Mouse (Mus musculus): Measurements from ENCODE around the gene Bmx. TPM values are rescaled to one million over a fixed set of nuclear protein-coding genes. Genes with fewer than 3 reads are reported as not detected.
A peak's percentile ranks its signal among the peaks of the same experiment; 100 is the strongest.

The Bmx gene
- polyA plus RNA-seq (2016; fragmentation: Nextera tagmentation; extraction: Ambion mirVana) = 0.24 and 0.58 TPM in 2 replicates

DNA sequence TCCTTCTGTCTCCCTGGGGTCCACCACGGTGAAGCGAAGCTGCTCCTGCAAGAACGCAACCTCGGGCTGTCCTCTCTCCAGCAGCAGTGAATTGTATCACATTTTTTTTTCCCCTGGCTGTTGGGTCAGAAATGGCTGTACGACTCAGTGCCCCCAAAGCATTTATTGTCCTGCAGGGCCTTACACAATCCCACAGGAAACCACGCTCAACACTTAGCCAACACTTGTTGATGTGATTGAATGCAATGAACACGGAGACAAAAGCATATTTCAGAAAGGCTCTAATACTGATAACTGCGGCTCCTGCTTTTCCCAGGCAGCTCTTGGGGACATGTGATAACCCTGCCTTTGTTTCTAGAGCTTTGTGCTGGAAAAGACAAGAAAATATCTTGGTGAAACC is at the start of gene Bmx:
Gene Bmx (minus strand): TSS at position 137 of the 400 bp plus-strand sequence.
- Histone ChIP-seq H3K27ac (0 out of 2 replicates have a peak within 1 kb of the TSS, but pooled peaks have one; percentile 29), H3K9me3 (no peaks in the 10 kb centered on the region), H3K4me1 (replicated peaks) (no peaks in the 10 kb centered on the region), H3K36me3 (no peaks in the 10 kb centered on the region), H3K4me2 (peak within 1 kb of the TSS; percentile 19; the same call in 1 of the 2 replicates), H3K9ac (replicated peaks) (no peak within 1 kb of the TSS), H3K4me3 (replicated peaks) (no peak within 1 kb of the TSS), H3K27me3 (peaks cover 50% of the 10 kb centered on the region)
- WGBS = 59% methylated on average over 8 of the region's 8 CpGs
- no peak for ATAC-seq (ENCODE audit: insufficient number of reproducible peaks, insufficient read depth, low FRiP score, low TSS enrichment, low read depth)

- Histone ChIP-seq H3K27ac (no peak overlapping the region), H3K9ac (replicated peaks) (no peak overlapping the region), H3K27me3 (peaks cover 2% of the 10 kb centered on the region; the same call in 1 of the 2 replicates), H3K36me3 (no peaks in the 10 kb centered on the region), H3K4me1 (replicated peaks) (no peaks in the 10 kb centered on the region), H3K4me2 (no peak overlapping the region), H3K9me3 (no peaks in the 10 kb centered on the region), H3K4me3 (replicated peaks) (no peak overlapping the region)
- 73% methylated on average over 2 of the region's 2 CpGs for WGBS
- no peak for ATAC-seq (ENCODE audit: insufficient number of reproducible peaks, insufficient read depth, low FRiP score, low TSS enrichment, low read depth)
These were observed 48.3 kb upstream of the Bmx start for GRCm38 (mm10) chrX:164306250-164306649.

- H3K4me2 ChIP-seq = no peak overlapping the region
- no peak overlapping the region for H3K4me3 ChIP-seq (replicated peaks)
- no peaks in the 10 kb centered on the region for H3K4me1 ChIP-seq (replicated peaks)
- H3K27me3 ChIP-seq = peaks cover 11% of the 10 kb centered on the region
- ATAC-seq (ENCODE audit: insufficient number of reproducible peaks, insufficient read depth, low FRiP score, low TSS enrichment, low read depth) = no peak
- no peak overlapping the region for H3K9ac ChIP-seq (replicated peaks)
- no peak overlapping the region for H3K27ac ChIP-seq
- no peaks in the 10 kb centered on the region for H3K36me3 ChIP-seq
- H3K9me3 ChIP-seq = no peaks in the 10 kb centered on the region
- 25% methylated on average over 5 of the region's 5 CpGs for WGBS
These were observed 33.2 kb upstream of the Bmx start for GRCm38 (mm10) chrX:164291147-164291546.

DNA sequence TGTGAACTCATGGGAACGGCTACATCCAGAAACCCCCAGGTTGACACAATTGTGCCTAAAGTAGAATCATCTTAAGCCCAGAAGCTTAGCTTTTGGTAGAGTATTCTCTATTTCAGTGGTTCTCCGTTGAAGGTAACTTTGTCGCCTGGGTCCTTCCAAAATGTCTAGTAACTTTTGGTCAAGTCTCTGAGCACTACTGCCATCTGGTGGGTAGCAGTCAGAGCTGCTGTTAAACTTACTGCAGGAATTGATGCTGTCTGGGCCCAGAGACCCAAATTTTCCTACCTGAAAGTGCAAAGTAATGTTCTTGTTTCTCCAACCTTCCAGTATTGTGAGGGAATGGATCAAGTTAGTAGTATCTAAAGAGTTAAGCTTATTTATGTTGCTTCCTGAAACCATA is 29.1 kb upstream of the Bmx start:
- no peak overlapping the region for H3K4me2 ChIP-seq
- peaks cover 3% of the 10 kb centered on the region; the same call in 1 of the 2 replicates for H3K27me3 ChIP-seq
- H3K36me3 ChIP-seq = no peaks in the 10 kb centered on the region
- no peaks in the 10 kb centered on the region for H3K9me3 ChIP-seq
- no peaks in the 10 kb centered on the region for H3K4me1 ChIP-seq (replicated peaks)
- H3K27ac ChIP-seq = no peak overlapping the region
- WGBS = 69% methylated on average over 3 of the region's 3 CpGs
- H3K9ac ChIP-seq (replicated peaks) = no peak overlapping the region
- no peak overlapping the region for H3K4me3 ChIP-seq (replicated peaks)
- ATAC-seq (ENCODE audit: insufficient number of reproducible peaks, insufficient read depth, low FRiP score, low TSS enrichment, low read depth) = no peak

DNA sequence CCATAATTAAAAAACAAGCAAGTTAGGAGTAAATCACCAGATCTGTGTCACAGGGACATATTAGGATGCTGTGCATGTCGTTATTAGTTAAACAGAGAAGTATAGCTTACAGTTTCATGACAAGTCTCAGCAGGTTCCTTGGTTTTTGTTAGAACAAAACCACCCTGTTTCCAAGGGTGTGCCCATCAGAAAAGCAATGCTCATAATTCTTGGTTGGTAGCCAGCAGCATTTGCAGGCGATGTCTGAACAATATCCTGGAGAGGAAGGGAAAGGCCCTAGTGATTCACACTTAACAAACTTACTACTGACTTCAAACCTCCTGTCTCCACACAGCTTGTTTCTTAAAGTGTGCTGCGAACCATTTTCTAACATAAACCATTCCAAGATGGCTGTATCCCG is 25.8 kb upstream of the Bmx start:
- Histone ChIP-seq H3K4me1 (replicated peaks) (no peaks in the 10 kb centered on the region), H3K4me3 (replicated peaks) (no peak overlapping the region), H3K9ac (replicated peaks) (no peak overlapping the region), H3K27me3 (peaks cover 11% of the 10 kb centered on the region; the same call in 1 of the 2 replicates), H3K4me2 (no peak overlapping the region), H3K36me3 (no peaks in the 10 kb centered on the region), H3K27ac (no peak overlapping the region), H3K9me3 (no peaks in the 10 kb centered on the region)
- ATAC-seq (ENCODE audit: insufficient number of reproducible peaks, insufficient read depth, low FRiP score, low TSS enrichment, low read depth) = no peak
- 88% methylated on average over 4 of the region's 4 CpGs for WGBS

DNA sequence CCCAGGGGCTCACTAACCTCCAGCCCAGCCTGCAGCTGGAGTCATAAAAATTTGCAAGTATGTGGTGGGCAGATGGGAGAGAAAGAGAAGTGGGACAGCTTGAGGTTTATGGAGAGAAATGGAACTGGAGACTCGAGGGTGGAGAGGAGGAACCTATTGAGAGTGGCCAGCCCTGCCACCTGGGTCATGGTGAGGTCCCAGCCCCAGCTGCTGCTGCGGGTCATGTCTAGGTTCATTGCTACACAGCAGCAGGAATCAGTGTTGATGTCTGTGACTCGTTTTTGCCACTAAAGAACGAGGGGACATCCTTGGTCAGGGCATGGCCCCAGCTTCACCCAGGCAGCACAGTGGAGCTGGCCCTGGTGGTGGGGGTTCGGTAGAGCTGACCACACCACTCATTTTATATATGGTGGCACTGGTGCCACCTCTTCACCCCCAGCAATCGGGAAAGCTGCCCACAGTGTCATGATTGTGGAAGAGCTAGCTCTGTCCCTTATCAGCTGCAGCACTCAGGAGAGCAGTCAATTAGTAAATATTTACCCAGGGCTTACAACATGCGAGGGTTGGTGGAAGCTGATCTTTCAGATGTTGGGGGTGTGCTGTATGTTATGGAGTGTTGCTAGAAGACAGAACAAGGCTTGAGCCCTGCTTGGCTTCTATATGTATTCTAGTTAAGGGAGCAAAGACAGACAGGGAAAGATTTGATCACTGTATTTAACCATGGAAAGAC is 23.1 kb upstream of the Bmx start:
- Histone ChIP-seq H3K36me3 (no peaks in the 10 kb centered on the region), H3K27me3 (peaks cover 11% of the 10 kb centered on the region; the same call in 1 of the 2 replicates), H3K4me3 (replicated peaks) (no peak overlapping the region), H3K4me1 (replicated peaks) (no peaks in the 10 kb centered on the region), H3K9ac (replicated peaks) (no peak overlapping the region), H3K4me2 (no peak overlapping the region), H3K9me3 (no peaks in the 10 kb centered on the region), H3K27ac (no peak overlapping the region)
- WGBS = 69% methylated on average over 7 of the region's 7 CpGs
- ATAC-seq (ENCODE audit: insufficient number of reproducible peaks, insufficient read depth, low FRiP score, low TSS enrichment, low read depth) = no peak

GRCm38 (mm10) chrX:164275536-164275935 is 17.5 kb upstream of the Bmx start:
- no peaks in the 10 kb centered on the region for H3K36me3 ChIP-seq
- peaks cover 12% of the 10 kb centered on the region for H3K27me3 ChIP-seq
- ATAC-seq (ENCODE audit: insufficient number of reproducible peaks, insufficient read depth, low FRiP score, low TSS enrichment, low read depth) = no peak
- no peak overlapping the region for H3K27ac ChIP-seq
- no peak overlapping the region for H3K9ac ChIP-seq (replicated peaks)
- no peak overlapping the region for H3K4me3 ChIP-seq (replicated peaks)
- WGBS = 50% methylated on average over 3 of the region's 3 CpGs
- no peaks in the 10 kb centered on the region for H3K4me1 ChIP-seq (replicated peaks)
- H3K4me2 ChIP-seq = no peak overlapping the region
- H3K9me3 ChIP-seq = no peaks in the 10 kb centered on the region

GRCm38 (mm10) chrX:164270603-164271002 is 12.6 kb upstream of the Bmx start:
- H3K9ac ChIP-seq (replicated peaks) = no peak overlapping the region
- no peak for ATAC-seq (ENCODE audit: insufficient number of reproducible peaks, insufficient read depth, low FRiP score, low TSS enrichment, low read depth)
- H3K27ac ChIP-seq = no peak overlapping the region
- H3K9me3 ChIP-seq = no peaks in the 10 kb centered on the region
- H3K4me3 ChIP-seq (replicated peaks) = no peak overlapping the region
- peaks cover 34% of the 10 kb centered on the region for H3K27me3 ChIP-seq
- WGBS = 92% methylated on average over 3 of the region's 3 CpGs
- H3K4me2 ChIP-seq = no peak overlapping the region
- no peaks in the 10 kb centered on the region for H3K36me3 ChIP-seq
- H3K4me1 ChIP-seq (replicated peaks) = no peaks in the 10 kb centered on the region

- ATAC-seq (ENCODE audit: insufficient number of reproducible peaks, insufficient read depth, low FRiP score, low TSS enrichment, low read depth) = peak; percentile 59; the same call in 1 of the 2 replicates
- peak within 1 kb of the TSS; percentile 56 for H3K4me2 ChIP-seq
- H3K9ac ChIP-seq (replicated peaks) = 0 out of 2 replicates have a peak within 1 kb of the TSS, but pooled peaks have one; percentile 23
- no peak within 1 kb of the TSS; the same call in 1 of the 2 replicates for H3K27ac ChIP-seq
- peaks cover 33% of the 10 kb centered on the region for H3K27me3 ChIP-seq
- H3K36me3 ChIP-seq = no peaks in the 10 kb centered on the region
- WGBS = 13% methylated on average over 20 of the region's 20 CpGs
- H3K4me1 ChIP-seq (replicated peaks) = no peaks in the 10 kb centered on the region
- no peaks in the 10 kb centered on the region for H3K9me3 ChIP-seq
- H3K4me3 ChIP-seq (replicated peaks) = peak within 1 kb of the TSS; percentile 34
These were observed 11.3 kb upstream of the Bmx start, which contains the start of gene Pir for GRCm38 (mm10) chrX:164269285-164269761. TSS of gene Pir (plus strand) at chrX:164269371.

- 47% methylated on average over 1 of the region's 1 CpGs for WGBS
- no peak overlapping the region for H3K27ac ChIP-seq
- ATAC-seq (ENCODE audit: insufficient number of reproducible peaks, insufficient read depth, low FRiP score, low TSS enrichment, low read depth) = no peak
These were observed 6.9 kb upstream of the Bmx start for GRCm38 (mm10) chrX:164264861-164265260.

DNA sequence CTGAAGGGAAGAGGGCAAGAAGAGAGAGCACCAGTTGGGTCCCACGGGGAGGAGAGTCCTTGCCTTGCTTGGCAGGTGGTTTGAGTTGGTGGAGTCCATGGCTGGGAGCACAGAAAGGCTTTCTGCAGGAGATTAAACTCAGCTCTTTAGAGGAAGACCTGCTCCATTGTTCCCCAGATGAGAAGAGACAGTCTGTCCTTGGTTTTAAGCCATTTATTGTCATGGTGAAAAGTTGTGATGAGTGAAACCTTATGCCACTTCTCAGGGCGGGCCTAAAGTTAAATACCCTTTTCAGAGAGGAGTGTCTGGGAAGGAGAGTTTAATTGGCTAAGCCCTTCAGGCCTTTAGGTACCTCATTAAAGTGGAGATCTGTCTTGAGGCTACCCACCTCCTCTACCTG is 4.3 kb upstream of the Bmx start:
- WGBS = 70% methylated on average over 2 of the region's 2 CpGs
- Histone ChIP-seq H3K9ac (replicated peaks) (no peak overlapping the region), H3K27me3 (peaks cover 49% of the 10 kb centered on the region), H3K4me3 (replicated peaks) (no peak overlapping the region), H3K9me3 (no peaks in the 10 kb centered on the region), H3K36me3 (no peaks in the 10 kb centered on the region), H3K27ac (no peak overlapping the region), H3K4me2 (no peak overlapping the region), H3K4me1 (replicated peaks) (no peaks in the 10 kb centered on the region)
- no peak for ATAC-seq (ENCODE audit: insufficient number of reproducible peaks, insufficient read depth, low FRiP score, low TSS enrichment, low read depth)

More at GRCm38 (mm10) chrX:164264861-164265260, 6.9 kb upstream of the Bmx start:
- H3K9ac ChIP-seq (replicated peaks) = no peak overlapping the region
- no peak overlapping the region for H3K4me3 ChIP-seq (replicated peaks)
- peaks cover 50% of the 10 kb centered on the region for H3K27me3 ChIP-seq
- H3K4me2 ChIP-seq = no peak overlapping the region
- no peaks in the 10 kb centered on the region for H3K9me3 ChIP-seq
- H3K4me1 ChIP-seq (replicated peaks) = no peaks in the 10 kb centered on the region
- no peaks in the 10 kb centered on the region for H3K36me3 ChIP-seq
